Mouse (Mus musculus) MEL (cell line): ENCODE measurements at regions not wholly inside any gene's neighbourhood (a gene's known extent, or its start where the extent isn't known, plus 50 kb on each side); places are given as distances from the start of the nearest gene placed in this dataset.

Source experiments
- DNase-seq: peaks from one replicate; pipeline ENCODE4 v3.0.0; 2011; ENCODE audit warnings: low read depth, low spot score
- H3K27ac ChIP-seq: 2 replicates; pipeline ENCODE4 v1.5.1; 2012; ENCODE audit warnings: low read depth, mild to moderate bottlenecking, control low read depth, low read length, moderate library complexity; ENCODE audit not compliant: control insufficient read depth
- H3K27me3 ChIP-seq, 2 experiments: fragments of 150-350 bp in 1 of 2; sonication (generic) in 1 of 2; 2 replicates each; pipeline ENCODE4 v1.6.1; 2012; ENCODE audit warnings: low read length in 2 of 2, mild to moderate bottlenecking in 2 of 2, improper control_type of control experiment in 1 of 2, moderate library complexity in 1 of 2; ENCODE audit not compliant: insufficient read depth in 2 of 2, control insufficient read depth in 1 of 2
- H3K36me3 ChIP-seq, 2 experiments: 2 replicates each; pipeline ENCODE4 v1.6.1; 2012 to 2014; ENCODE audit warnings: low read length in 2 of 2, improper control_type of control experiment in 1 of 2, inconsistent platforms in 1 of 2, mild to moderate bottlenecking in 1 of 2; ENCODE audit not compliant: insufficient read depth in 2 of 2, control insufficient read depth in 1 of 2
- H3K4me1 ChIP-seq, 2 experiments: fragments of 150-350 bp in 1 of 2; sonication (generic) in 1 of 2; 2 replicates each; pipeline ENCODE4 v1.6.1; 2012; ENCODE audit warnings: low read length in 2 of 2, improper control_type of control experiment in 1 of 2, mild to moderate bottlenecking in 1 of 2; ENCODE audit not compliant: insufficient read depth in 2 of 2, control insufficient read depth in 1 of 2
- H3K4me3 ChIP-seq, 2 experiments: fragments of 150-350 bp in 1 of 2; sonication (generic) in 1 of 2; 2 replicates each; pipeline ENCODE4 v1.5.1; 2012; ENCODE audit warnings: low read depth in 2 of 2, low read length in 2 of 2, mild to moderate bottlenecking in 2 of 2, moderate library complexity in 2 of 2, control low read depth in 1 of 2, improper control_type of control experiment in 1 of 2; ENCODE audit not compliant: control insufficient read depth in 1 of 2, insufficient read depth in 1 of 2
- H3K79me2 ChIP-seq: 2 replicates; pipeline ENCODE4 v1.6.1; 2012; ENCODE audit warnings: mild to moderate bottlenecking, low read length, moderate library complexity; ENCODE audit not compliant: control insufficient read depth, poor library complexity, insufficient read depth
- H3K9ac ChIP-seq: 2 replicates; pipeline ENCODE4 v1.6.1; 2012; ENCODE audit warnings: low read depth, mild to moderate bottlenecking, control low read depth, low read length, moderate library complexity; ENCODE audit not compliant: control insufficient read depth, poor library complexity, severe bottlenecking
- H3K9me3 ChIP-seq: fragments of 150-350 bp; sonication (generic); replicated peaks from 2 replicates; pipeline ENCODE4 v1.6.1; 2012; ENCODE audit warnings: mild to moderate bottlenecking, low read length, improper control_type of control experiment, moderate library complexity; ENCODE audit not compliant: insufficient read depth
- BHLHE40 ChIP-seq: IDR thresholded peaks from 2 replicates; pipeline ENCODE4 v1.6.1; 2012; ENCODE audit warnings: low read depth, mild to moderate bottlenecking, inconsistent platforms, low read length, improper control_type of control experiment, borderline replicate concordance
- CHD1 ChIP-seq: IDR thresholded peaks from 2 replicates; pipeline ENCODE4 v1.6.1; 2012; ENCODE audit warnings: low read depth, mild to moderate bottlenecking, inconsistent platforms, low read length, improper control_type of control experiment
- CHD2 ChIP-seq: IDR thresholded peaks from 2 replicates; pipeline ENCODE4 v1.6.1; 2011; ENCODE audit warnings: low read length, improper control_type of control experiment
- CTCF ChIP-seq, 3 experiments: IDR thresholded peaks in 2 of 3; conservative IDR thresholded peaks in 1 of 3; 2 replicates each; pipeline ENCODE4 v1.5.1; 2011 to 2012; ENCODE audit warnings: low read length in 3 of 3, low read depth in 2 of 3, mild to moderate bottlenecking in 2 of 3, improper control_type of control experiment in 1 of 3, inconsistent platforms in 1 of 3, mixed read lengths in 1 of 3, moderate library complexity in 1 of 3; ENCODE audit not compliant: control insufficient read depth in 1 of 3, insufficient read depth in 1 of 3, poor library complexity in 1 of 3, severe bottlenecking in 1 of 3
- E2F4 ChIP-seq: IDR thresholded peaks from 2 replicates; pipeline ENCODE4 v1.6.1; 2011; ENCODE audit warnings: low read depth, low read length, improper control_type of control experiment, borderline replicate concordance
- ELF1 ChIP-seq: IDR thresholded peaks from 2 replicates; pipeline ENCODE4 v1.6.1; 2014; ENCODE audit warnings: low read depth, mild to moderate bottlenecking, inconsistent platforms, low read length, improper control_type of control experiment, moderate library complexity
- EP300 ChIP-seq, 2 experiments: IDR thresholded peaks; 2 replicates each; pipeline ENCODE4 v1.6.1; 2011; ENCODE audit warnings: improper control_type of control experiment in 2 of 2, low read length in 2 of 2, low read depth in 1 of 2, mild to moderate bottlenecking in 1 of 2
- ETS1 ChIP-seq: IDR thresholded peaks from 2 replicates; pipeline ENCODE4 v1.6.1; 2012; ENCODE audit warnings: low read depth, mild to moderate bottlenecking, inconsistent platforms, low read length, improper control_type of control experiment, moderate library complexity
- GABPA ChIP-seq: IDR thresholded peaks from 2 replicates; pipeline ENCODE4 v1.6.1; 2012; ENCODE audit warnings: low read depth, mild to moderate bottlenecking, inconsistent platforms, low read length, improper control_type of control experiment, moderate library complexity
- GATA1 ChIP-seq: IDR thresholded peaks from 2 replicates; pipeline ENCODE4 v1.6.1; 2011; ENCODE audit warnings: low read depth, low read length, improper control_type of control experiment
- HCFC1 ChIP-seq: IDR thresholded peaks from 2 replicates; pipeline ENCODE4 v1.6.1; 2012; ENCODE audit warnings: low read depth, mild to moderate bottlenecking, inconsistent platforms, low read length, improper control_type of control experiment, moderate library complexity
- JUND ChIP-seq: IDR thresholded peaks from 2 replicates; pipeline ENCODE4 v1.6.1; 2011; ENCODE audit warnings: low read depth, mild to moderate bottlenecking, improper control_type of control experiment, low read length
- KAT2A ChIP-seq: conservative IDR thresholded peaks from 2 replicates; pipeline ENCODE4 v1.6.1; 2012; ENCODE audit warnings: low read depth, low read length, improper control_type of control experiment, inconsistent platforms
- MAFK ChIP-seq: IDR thresholded peaks from 2 replicates; pipeline ENCODE4 v1.6.1; 2011; ENCODE audit warnings: low read depth, mild to moderate bottlenecking, low read length, improper control_type of control experiment, borderline replicate concordance
- MAX ChIP-seq: IDR thresholded peaks from 2 replicates; pipeline ENCODE4 v1.6.1; 2011; ENCODE audit warnings: low read length, improper control_type of control experiment
- MAZ ChIP-seq: IDR thresholded peaks from 2 replicates; pipeline ENCODE4 v1.6.1; 2012; ENCODE audit warnings: low read depth, mild to moderate bottlenecking, inconsistent platforms, low read length, improper control_type of control experiment
- MEF2A ChIP-seq: IDR thresholded peaks from 2 replicates; pipeline ENCODE4 v1.6.1; 2014; ENCODE audit warnings: low read depth, mild to moderate bottlenecking, inconsistent platforms, low read length, improper control_type of control experiment; ENCODE audit not compliant: poor library complexity, insufficient replicate concordance, severe bottlenecking; ENCODE audit errors: extremely low read depth
- MXI1 ChIP-seq: IDR thresholded peaks from 2 replicates; pipeline ENCODE4 v1.6.1; 2011; ENCODE audit warnings: mild to moderate bottlenecking, low read depth, low read length, improper control_type of control experiment
- MYB ChIP-seq: IDR thresholded peaks from 2 replicates; pipeline ENCODE4 v1.6.1; 2011; ENCODE audit warnings: mild to moderate bottlenecking, low read depth, low read length, improper control_type of control experiment
- MYC ChIP-seq: IDR thresholded peaks from 2 replicates; pipeline ENCODE4 v1.6.1; 2011; ENCODE audit warnings: low read depth, mild to moderate bottlenecking, low read length, improper control_type of control experiment, moderate library complexity
- NELFE ChIP-seq: IDR thresholded peaks from 2 replicates; pipeline ENCODE4 v1.6.1; 2011; ENCODE audit warnings: low read depth, low read length, improper control_type of control experiment
- NRF1 ChIP-seq: IDR thresholded peaks from 2 replicates; pipeline ENCODE4 v1.6.1; 2014; ENCODE audit warnings: low read depth, mild to moderate bottlenecking, inconsistent platforms, low read length, improper control_type of control experiment, moderate library complexity; ENCODE audit not compliant: poor library complexity, insufficient read depth, severe bottlenecking
- POLR2A ChIP-seq, 2 experiments: IDR thresholded peaks; 2 replicates each; pipeline ENCODE4 v1.6.1; 2011 to 2012; ENCODE audit warnings: low read length in 2 of 2, mild to moderate bottlenecking in 2 of 2, control low read depth in 1 of 2, improper control_type of control experiment in 1 of 2, low read depth in 1 of 2, moderate library complexity in 1 of 2; ENCODE audit not compliant: control insufficient read depth in 1 of 2, insufficient read depth in 1 of 2, poor library complexity in 1 of 2
- POLR2AphosphoS2 ChIP-seq: IDR thresholded peaks from 2 replicates; pipeline ENCODE4 v1.6.1; 2011; ENCODE audit warnings: low read length, improper control_type of control experiment
- POLR2AphosphoS5 ChIP-seq: IDR thresholded peaks from 2 replicates; pipeline ENCODE4 v1.6.1; 2012; ENCODE audit warnings: low read depth, borderline replicate concordance, mild to moderate bottlenecking, inconsistent platforms, low read length, moderate library complexity, mixed read lengths
- RAD21 ChIP-seq: IDR thresholded peaks from 2 replicates; pipeline ENCODE4 v1.6.1; 2011; ENCODE audit warnings: mild to moderate bottlenecking, low read depth, low read length, improper control_type of control experiment
- SIN3A ChIP-seq: IDR thresholded peaks from 2 replicates; pipeline ENCODE4 v1.6.1; 2012; ENCODE audit warnings: low read length, improper control_type of control experiment, inconsistent platforms
- SMC3 ChIP-seq: IDR thresholded peaks from 2 replicates; pipeline ENCODE4 v1.6.1; 2011; ENCODE audit warnings: low read depth, low read length, improper control_type of control experiment
- TAL1 ChIP-seq: IDR thresholded peaks from 2 replicates; pipeline ENCODE4 v1.6.1; 2012; ENCODE audit warnings: mild to moderate bottlenecking, inconsistent platforms, low read length, moderate library complexity, mixed read lengths
- TCF12 ChIP-seq: IDR thresholded peaks from 2 replicates; pipeline ENCODE4 v1.6.1; 2014; ENCODE audit warnings: low read depth, mild to moderate bottlenecking, inconsistent platforms, low read length, improper control_type of control experiment, moderate library complexity
- UBTF ChIP-seq: IDR thresholded peaks from 2 replicates; pipeline ENCODE4 v1.6.1; 2012; ENCODE audit warnings: low read depth, mild to moderate bottlenecking, inconsistent platforms, low read length, improper control_type of control experiment, moderate library complexity, borderline replicate concordance; ENCODE audit not compliant: insufficient read depth
- USF1 ChIP-seq: IDR thresholded peaks from 2 replicates; pipeline ENCODE4 v1.6.1; 2014; ENCODE audit warnings: low read depth, mild to moderate bottlenecking, inconsistent platforms, low read length, improper control_type of control experiment, moderate library complexity
- USF2 ChIP-seq, 2 experiments: IDR thresholded peaks; 2 replicates each; pipeline ENCODE4 v1.6.1; 2011 to 2012; ENCODE audit warnings: improper control_type of control experiment in 2 of 2, low read length in 2 of 2, borderline replicate concordance in 1 of 2, inconsistent platforms in 1 of 2, low read depth in 1 of 2, mild to moderate bottlenecking in 1 of 2; ENCODE audit not compliant: insufficient read depth in 1 of 2
- ZC3H11A ChIP-seq: IDR thresholded peaks from 2 replicates; pipeline ENCODE4 v1.6.1; 2012; ENCODE audit warnings: low read depth, mild to moderate bottlenecking, inconsistent platforms, low read length, improper control_type of control experiment
- ZKSCAN1 ChIP-seq: IDR thresholded peaks from 2 replicates; pipeline ENCODE4 v1.6.1; 2012; ENCODE audit warnings: low read depth, mild to moderate bottlenecking, inconsistent platforms, low read length, improper control_type of control experiment, moderate library complexity
- ZMIZ1 ChIP-seq: IDR thresholded peaks from 2 replicates; pipeline ENCODE4 v1.6.1; 2012; ENCODE audit warnings: low read depth, mild to moderate bottlenecking, inconsistent platforms, low read length, improper control_type of control experiment, moderate library complexity
- ZNF384 ChIP-seq: IDR thresholded peaks from 2 replicates; pipeline ENCODE4 v1.6.1; 2012; ENCODE audit warnings: low read depth, mild to moderate bottlenecking, inconsistent platforms, low read length, improper control_type of control experiment

DNA sequence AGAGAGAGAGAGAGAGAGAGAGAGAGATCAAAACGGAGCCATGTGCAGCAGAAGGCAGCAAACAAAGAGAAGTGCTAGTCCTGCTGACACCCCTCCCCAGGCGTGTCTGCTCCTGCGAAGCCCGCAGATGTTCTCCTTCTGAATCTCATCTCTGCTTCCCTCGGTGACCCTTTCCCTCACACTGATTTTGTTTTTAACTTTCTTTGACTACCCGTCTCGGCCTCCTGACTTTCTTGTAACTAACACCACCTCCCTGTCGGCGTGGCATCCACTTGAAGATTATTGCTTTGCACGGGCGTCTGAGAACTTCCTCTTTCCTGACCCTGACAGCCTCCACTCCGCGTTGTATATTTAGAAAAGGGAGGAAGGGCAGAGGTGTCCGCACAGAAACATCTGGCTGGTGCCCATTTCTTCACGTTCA lies 654.3 kb downstream of the Adgrl2 start:
- H3K27ac ChIP-seq, result peak overlapping the region; percentile 22
- H3K79me2 ChIP-seq, result no peaks in the 10 kb centered on the region
- no peaks in the 10 kb centered on the region for H3K27me3 ChIP-seq
- H3K9me3 ChIP-seq, result no peaks in the 10 kb centered on the region
- peak; percentile 88 for DNase-seq
- H3K4me1 ChIP-seq, result peaks cover 3 to 6% of the 10 kb centered on the region in 2 experiments
- peak overlapping the region; percentile 63 for H3K9ac ChIP-seq
- TF ChIP-seq JUND, result peak; percentile 90
- no peak for TF ChIP-seq SMC3
- no peak for TF ChIP-seq UBTF
- no peak; the same call in 1 of the 2 replicates for TF ChIP-seq RAD21
- TF ChIP-seq HCFC1, result no peak
- no peak for TF ChIP-seq TAL1
- TF ChIP-seq TCF12, result no peak
- no peak for TF ChIP-seq MYB
- TF ChIP-seq SIN3A, result no peak
- TF ChIP-seq ZNF384, result no peak
- no peak for TF ChIP-seq CHD1
- peak; percentile 50; the same call in 1 of the 2 replicates for TF ChIP-seq MAX
- TF ChIP-seq CTCF (IDR thresholded peaks at IDR 0.05 in 2 of 3, conservative IDR thresholded peaks at IDR 0.05 in 1 of 3; ENCODE audit: control insufficient read depth in 1 of 3, insufficient read depth in 1 of 3, low read depth in 2 of 3, low read length in 3 of 3, poor library complexity in 1 of 3, severe bottlenecking in 1 of 3), result no peak
- no peak for TF ChIP-seq POLR2AphosphoS2
- TF ChIP-seq ELF1, result no peak
- TF ChIP-seq POLR2AphosphoS5, result no peak
- TF ChIP-seq EP300 (IDR thresholded peaks at IDR 0.05; ENCODE audit: low read depth in 1 of 2, low read length in 2 of 2), result no peak
- TF ChIP-seq KAT2A, result no peak
- TF ChIP-seq GATA1, result no peak
- TF ChIP-seq ZMIZ1, result no peak
- no peak for TF ChIP-seq MAFK
- no peak for TF ChIP-seq E2F4
- peak; percentile 45; the same call in 1 of the 2 replicates for TF ChIP-seq MYC
- TF ChIP-seq MEF2A, result no peak
- no peak for TF ChIP-seq USF1
- no peak for TF ChIP-seq ZC3H11A
- TF ChIP-seq ETS1, result peak; percentile 40; the same call in 1 of the 2 replicates
- TF ChIP-seq MXI1, result no peak
- TF ChIP-seq MAZ, result no peak
- TF ChIP-seq NRF1, result no peak
- peak; percentile 14; the same call in 1 of the 2 replicates for TF ChIP-seq BHLHE40
- TF ChIP-seq ZKSCAN1, result no peak
- TF ChIP-seq POLR2A (IDR thresholded peaks at IDR 0.05; ENCODE audit: control insufficient read depth in 1 of 2, insufficient read depth in 1 of 2, low read depth in 1 of 2, low read length in 2 of 2, poor library complexity in 1 of 2), result no peak
- no peak for TF ChIP-seq USF2 (IDR thresholded peaks at IDR 0.05; ENCODE audit: borderline replicate concordance in 1 of 2, insufficient read depth in 1 of 2, low read depth in 1 of 2, low read length in 2 of 2)
- TF ChIP-seq GABPA, result no peak
- TF ChIP-seq NELFE, result peak; percentile 22
- no peak for TF ChIP-seq CHD2
- H3K4me3 ChIP-seq, result peak overlapping the region; percentile 47 to 52
- peaks cover 0 to 3% of the 10 kb centered on the region in 2 experiments; a peak in 2 of 4 replicates for H3K36me3 ChIP-seq
